Mouse (Mus musculus): Measurements from ENCODE around the gene Vmn1r221.
"Not testable (repeated sequence)": the region's sequence is repeated elsewhere in the genome, so short reads cannot be mapped to it uniquely, and the experiment has no call there.

DNA sequence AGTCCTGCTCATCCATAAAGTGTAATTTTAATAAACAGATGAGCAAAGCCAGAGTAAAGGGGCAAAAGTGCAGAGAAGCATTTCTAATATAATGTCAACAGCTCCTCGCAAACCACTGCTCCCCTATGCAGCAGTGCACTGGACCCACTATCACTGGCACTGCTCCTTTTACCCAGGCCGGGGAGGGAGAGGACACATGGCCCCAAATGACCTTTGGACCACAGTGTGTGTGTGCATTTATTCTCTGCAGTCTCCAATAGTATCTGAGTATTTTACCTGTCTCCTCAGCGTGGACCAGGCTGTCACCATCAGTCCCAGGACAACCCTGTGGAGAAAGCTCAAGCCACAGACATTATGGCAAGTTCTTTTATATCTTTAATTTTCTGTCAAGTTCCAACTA is 54.7 kb downstream of the Vmn1r221 start:
- not testable (repeated sequence) for TF ChIP-seq CTCF, EP300 (IDR thresholded peaks at IDR 0.05; ENCODE audit: low read depth)
